Mouse (Mus musculus): ENCODE data around the gene Mtx3. TPM values are rescaled to one million over a fixed set of nuclear protein-coding genes. Genes with fewer than 3 reads are reported as not detected.

Mtx3 gene
- polyA plus RNA-seq, 1 experiment from 2014 or later = 3.7 TPM

- Histone ChIP-seq H3K27ac (no peak overlapping the region), H3K27me3 (ENCODE audit: low read depth, poor library complexity, severe bottlenecking) (no peaks in the 10 kb centered on the region), H3K36me3 (peaks cover 19% of the 10 kb centered on the region), H3K9me3 (replicated peaks) (no peaks in the 10 kb centered on the region), H3K4me1 (no peaks in the 10 kb centered on the region), H3K4me3 (no peak overlapping the region)
- 85% methylated on average over 5 of the region's 5 CpGs for WGBS
- no peak for DNase-seq (ENCODE audit: low spot score)
These were observed 14.2 kb downstream of the Mtx3 start for GRCm38 (mm10) chr13:92858808-92859207.

GRCm38 (mm10) chr13:92859959-92860358 is 15.4 kb downstream of the Mtx3 start:
- peaks cover 9% of the 10 kb centered on the region for H3K36me3 ChIP-seq
- no peaks in the 10 kb centered on the region for H3K4me1 ChIP-seq
- no peaks in the 10 kb centered on the region for H3K27me3 ChIP-seq (ENCODE audit: low read depth, poor library complexity, severe bottlenecking)
- H3K4me3 ChIP-seq = no peak overlapping the region
- no peak overlapping the region for H3K27ac ChIP-seq
- no peaks in the 10 kb centered on the region for H3K9me3 ChIP-seq (replicated peaks)
- WGBS = 71% methylated on average over 4 of the region's 4 CpGs
- DNase-seq (ENCODE audit: low spot score) = no peak

- no peaks in the 10 kb centered on the region for H3K4me1 ChIP-seq
- no peak overlapping the region for H3K27ac ChIP-seq
- no peak overlapping the region for H3K4me3 ChIP-seq
- 88% methylated on average over 7 of the region's 7 CpGs for WGBS
- H3K9me3 ChIP-seq (replicated peaks) = no peaks in the 10 kb centered on the region
- no peak for DNase-seq (ENCODE audit: low spot score)
- no peaks in the 10 kb centered on the region for H3K27me3 ChIP-seq (ENCODE audit: low read depth, poor library complexity, severe bottlenecking)
- no peaks in the 10 kb centered on the region for H3K36me3 ChIP-seq
These were observed 20.8 kb downstream of the Mtx3 start for GRCm38 (mm10) chr13:92865358-92865757.

GRCm38 (mm10) chr13:92866680-92867079 is 22.1 kb downstream of the Mtx3 start:
- Histone ChIP-seq H3K9me3 (replicated peaks) (no peaks in the 10 kb centered on the region), H3K36me3 (no peaks in the 10 kb centered on the region), H3K4me3 (no peak overlapping the region), H3K27ac (no peak overlapping the region), H3K4me1 (no peaks in the 10 kb centered on the region), H3K27me3 (ENCODE audit: low read depth, poor library complexity, severe bottlenecking) (no peaks in the 10 kb centered on the region)
- no peak for DNase-seq (ENCODE audit: low spot score)
- 82% methylated on average over 1 of the region's 1 CpGs for WGBS

- peaks cover 18% of the 10 kb centered on the region for H3K4me1 ChIP-seq
- no peaks in the 10 kb centered on the region for H3K36me3 ChIP-seq
- no peak overlapping the region for H3K4me3 ChIP-seq
- H3K9me3 ChIP-seq (replicated peaks) = no peaks in the 10 kb centered on the region
- H3K27me3 ChIP-seq (ENCODE audit: low read depth, poor library complexity, severe bottlenecking) = no peaks in the 10 kb centered on the region
- peak overlapping the region; percentile 42; the same call in 1 of the 2 replicates for H3K27ac ChIP-seq
- 69% methylated on average over 4 of the region's 4 CpGs for WGBS
- DNase-seq (ENCODE audit: low spot score) = no peak
These were observed 35.0 kb downstream of the Mtx3 start for GRCm38 (mm10) chr13:92879514-92879913.

- Histone ChIP-seq H3K27me3 (ENCODE audit: low read depth, poor library complexity, severe bottlenecking) (no peaks in the 10 kb centered on the region), H3K4me1 (peaks cover 18% of the 10 kb centered on the region), H3K9me3 (replicated peaks) (no peaks in the 10 kb centered on the region), H3K36me3 (no peaks in the 10 kb centered on the region), H3K4me3 (no peak overlapping the region), H3K27ac (peak overlapping the region; percentile 42; the same call in 1 of the 2 replicates)
- no peak for DNase-seq (ENCODE audit: low spot score)
- WGBS = 75% methylated on average over 9 of the region's 9 CpGs
These were observed 35.4 kb downstream of the Mtx3 start for GRCm38 (mm10) chr13:92879933-92880332.

- Histone ChIP-seq H3K4me3 (no peak overlapping the region), H3K36me3 (no peaks in the 10 kb centered on the region), H3K9me3 (replicated peaks) (no peaks in the 10 kb centered on the region), H3K27me3 (ENCODE audit: low read depth, poor library complexity, severe bottlenecking) (no peaks in the 10 kb centered on the region), H3K27ac (peak overlapping the region; percentile 42; the same call in 1 of the 2 replicates), H3K4me1 (peaks cover 18% of the 10 kb centered on the region)
- DNase-seq (ENCODE audit: low spot score) = no peak
These were observed 36.0 kb downstream of the Mtx3 start for GRCm38 (mm10) chr13:92880589-92880988.

GRCm38 (mm10) chr13:92882271-92882985 is 37.9 kb downstream of the Mtx3 start:
- DNase-seq (ENCODE audit: low spot score) = no peak
- H3K4me1 ChIP-seq = peaks cover 18% of the 10 kb centered on the region
- H3K4me3 ChIP-seq = no peak overlapping the region
- no peaks in the 10 kb centered on the region for H3K36me3 ChIP-seq
- no peaks in the 10 kb centered on the region for H3K27me3 ChIP-seq (ENCODE audit: low read depth, poor library complexity, severe bottlenecking)
- H3K27ac ChIP-seq = no peak overlapping the region
- H3K9me3 ChIP-seq (replicated peaks) = no peaks in the 10 kb centered on the region
- WGBS = 83% methylated on average over 9 of the region's 9 CpGs

GRCm38 (mm10) chr13:92882986-92883720 is 38.6 kb downstream of the Mtx3 start:
- no peaks in the 10 kb centered on the region for H3K9me3 ChIP-seq (replicated peaks)
- 86% methylated on average over 7 of the region's 7 CpGs for WGBS
- H3K36me3 ChIP-seq = no peaks in the 10 kb centered on the region
- DNase-seq (ENCODE audit: low spot score) = no peak
- peaks cover 18% of the 10 kb centered on the region for H3K4me1 ChIP-seq
- H3K27me3 ChIP-seq (ENCODE audit: low read depth, poor library complexity, severe bottlenecking) = no peaks in the 10 kb centered on the region
- H3K27ac ChIP-seq = no peak overlapping the region
- no peak overlapping the region for H3K4me3 ChIP-seq

- 93% methylated on average over 1 of the region's 1 CpGs for whole genome bisulfite sequencing
- Histone ChIP-seq H3K36me3 (no peaks in the 10 kb centered on the region), H3K4me3 (no peak overlapping the region), H3K4me1 (peaks cover 16% of the 10 kb centered on the region), H3K27me3 (ENCODE audit: low read depth, poor library complexity, severe bottlenecking) (no peaks in the 10 kb centered on the region), H3K27ac (no peak overlapping the region), H3K9me3 (replicated peaks) (no peaks in the 10 kb centered on the region)
- no peak for DNase-seq (ENCODE audit: low spot score)
These were observed 39.6 kb downstream of the Mtx3 start for GRCm38 (mm10) chr13:92884206-92884605.

- WGBS = 79% methylated on average over 1 of the region's 1 CpGs
- DNase-seq (ENCODE audit: low spot score) = no peak
These were observed 40.4 kb downstream of the Mtx3 start for GRCm38 (mm10) chr13:92884930-92885329.

GRCm38 (mm10) chr13:92899087-92899486 is 54.5 kb downstream of the Mtx3 start:
- 34% methylated on average over 6 of the region's 6 CpGs for WGBS

More at GRCm38 (mm10) chr13:92884930-92885329, 40.4 kb downstream of the Mtx3 start:
- Histone ChIP-seq H3K27ac (no peak overlapping the region), H3K27me3 (ENCODE audit: low read depth, poor library complexity, severe bottlenecking) (no peaks in the 10 kb centered on the region), H3K4me3 (no peak overlapping the region), H3K9me3 (replicated peaks) (no peaks in the 10 kb centered on the region), H3K36me3 (no peaks in the 10 kb centered on the region), H3K4me1 (peaks cover 9% of the 10 kb centered on the region)

GRCm38 (mm10) chr13:92903291-92903690 is 58.7 kb downstream of the Mtx3 start:
- WGBS = 70% methylated on average over 4 of the region's 4 CpGs
- no peak overlapping the region for H3K4me3 ChIP-seq
- no peaks in the 10 kb centered on the region for H3K27me3 ChIP-seq (ENCODE audit: low read depth, poor library complexity, severe bottlenecking)
- no peak overlapping the region for H3K27ac ChIP-seq
- peaks cover 33% of the 10 kb centered on the region for H3K4me1 ChIP-seq
- DNase-seq (ENCODE audit: low spot score) = no peak
- no peaks in the 10 kb centered on the region for H3K9me3 ChIP-seq (replicated peaks)
- H3K36me3 ChIP-seq = no peaks in the 10 kb centered on the region

More at GRCm38 (mm10) chr13:92899087-92899486, 54.5 kb downstream of the Mtx3 start:
- Histone ChIP-seq H3K9me3 (replicated peaks) (no peaks in the 10 kb centered on the region), H3K27me3 (ENCODE audit: low read depth, poor library complexity, severe bottlenecking) (no peaks in the 10 kb centered on the region), H3K36me3 (no peaks in the 10 kb centered on the region), H3K4me3 (no peak overlapping the region), H3K4me1 (peaks cover 31% of the 10 kb centered on the region), H3K27ac (peak overlapping the region; percentile 78)
- DNase-seq (ENCODE audit: low spot score) = peak; percentile 75
